Mouse (Mus musculus): ENCODE measurements at regions not wholly inside any gene's neighbourhood (a gene's known extent, or its start where the extent isn't known, plus 50 kb on each side); places are given as distances from the start of the nearest gene placed in this dataset.

- DNase-seq (ENCODE audit: low spot score in 2 of 2) = no peak
Measured at GRCm38 (mm10) chr2:74930702-74931101, 105.1 kb downstream of the Mtx2 start.

GRCm38 (mm10) chr2:74933190-74933589 is 107.6 kb downstream of the Mtx2 start:
- peak in 1 of 2 experiments; percentile 4 for DNase-seq (ENCODE audit: low spot score in 2 of 2)

GRCm38 (mm10) chr2:74933771-74934170 is 108.2 kb downstream of the Mtx2 start:
- DNase-seq (ENCODE audit: low spot score in 2 of 2) = no peak

GRCm38 (mm10) chr2:74938711-74939110 is 113.1 kb downstream of the Mtx2 start:
- DNase-seq (ENCODE audit: low spot score in 2 of 2) = no peak

- no peak for DNase-seq (ENCODE audit: low spot score in 2 of 2)
Measured at GRCm38 (mm10) chr2:74941966-74942365, 116.4 kb downstream of the Mtx2 start.

GRCm38 (mm10) chr2:74942611-74943198 is 117.1 kb downstream of the Mtx2 start:
- no peak for DNase-seq (ENCODE audit: low spot score in 2 of 2)

GRCm38 (mm10) chr2:74945185-74945749 is 119.7 kb downstream of the Mtx2 start:
- DNase-seq (ENCODE audit: low spot score in 2 of 2) = no peak

- DNase-seq (ENCODE audit: low spot score in 2 of 2) = no peak
Measured at GRCm38 (mm10) chr2:74951401-74952260, 126.0 kb downstream of the Mtx2 start.

- DNase-seq (ENCODE audit: low spot score in 2 of 2) = no peak
Measured at GRCm38 (mm10) chr2:74954101-74954500, 128.5 kb downstream of the Mtx2 start.

GRCm38 (mm10) chr2:74955281-74956128 is 129.9 kb downstream of the Mtx2 start:
- DNase-seq (ENCODE audit: low spot score in 2 of 2) = no peak

GRCm38 (mm10) chr2:74956129-74956450 is 130.5 kb downstream of the Mtx2 start:
- DNase-seq (ENCODE audit: low spot score in 2 of 2) = no peak

- no peak for DNase-seq (ENCODE audit: low spot score in 2 of 2)
Measured at GRCm38 (mm10) chr2:74956556-74956955, 131.0 kb downstream of the Mtx2 start.

GRCm38 (mm10) chr2:74959936-74960335 is 134.3 kb downstream of the Mtx2 start:
- DNase-seq (ENCODE audit: low spot score in 2 of 2) = no peak

- no peak for DNase-seq (ENCODE audit: low spot score in 2 of 2)
Measured at GRCm38 (mm10) chr2:74962416-74962815, 136.8 kb downstream of the Mtx2 start.

GRCm38 (mm10) chr2:74964360-74964759 is 138.8 kb downstream of the Mtx2 start:
- peak; percentile 82 to 86 for DNase-seq (ENCODE audit: low spot score in 2 of 2)

- DNase-seq (ENCODE audit: low spot score in 2 of 2) = no peak
Measured at GRCm38 (mm10) chr2:74964980-74965379, 139.4 kb downstream of the Mtx2 start.

GRCm38 (mm10) chr2:74965384-74966060 is 139.9 kb downstream of the Mtx2 start:
- peak; percentile 14 to 25 for DNase-seq (ENCODE audit: low spot score in 2 of 2)

- DNase-seq (ENCODE audit: low spot score in 2 of 2) = no peak
Measured at GRCm38 (mm10) chr2:74970611-74971265, 145.1 kb downstream of the Mtx2 start.

GRCm38 (mm10) chr2:74973386-74973785 is 147.8 kb downstream of the Mtx2 start:
- no peak for DNase-seq (ENCODE audit: low spot score in 2 of 2)

- DNase-seq (ENCODE audit: low spot score in 2 of 2) = no peak
Measured at GRCm38 (mm10) chr2:74974595-74975325, 149.2 kb downstream of the Mtx2 start.

All from layer of hippocampus, postnatal 10 days (tissue).